Mouse (Mus musculus): ENCODE measurements around the gene Tenm4.
A peak's percentile ranks its signal among the peaks of the same experiment; 100 is the strongest.

Tenm4 gene

GRCm38 (mm10) chr7:96680405-96680804 is 509.4 kb downstream of the Tenm4 start:
- DNase-seq (ENCODE audit: low spot score): no peak

GRCm38 (mm10) chr7:96681808-96682207 is 510.8 kb downstream of the Tenm4 start:
- no peak for DNase-seq (ENCODE audit: low spot score)

- DNase-seq (ENCODE audit: low spot score): no peak
These were observed 517.1 kb downstream of the Tenm4 start for GRCm38 (mm10) chr7:96688141-96688540.

GRCm38 (mm10) chr7:96701097-96701845 is 530.2 kb downstream of the Tenm4 start:
- DNase-seq (ENCODE audit: low spot score): no peak

GRCm38 (mm10) chr7:96703958-96704357 is 532.9 kb downstream of the Tenm4 start:
- no peak for DNase-seq (ENCODE audit: low spot score)

GRCm38 (mm10) chr7:96705307-96706129 is 534.5 kb downstream of the Tenm4 start:
- no peak for DNase-seq (ENCODE audit: low spot score)

GRCm38 (mm10) chr7:96706531-96706930 is 535.5 kb downstream of the Tenm4 start:
- no peak for DNase-seq (ENCODE audit: low spot score)

GRCm38 (mm10) chr7:96707112-96707511 is 536.1 kb downstream of the Tenm4 start:
- no peak for DNase-seq (ENCODE audit: low spot score)

GRCm38 (mm10) chr7:96708071-96708470 is 537.0 kb downstream of the Tenm4 start:
- DNase-seq (ENCODE audit: low spot score): peak; percentile 28

GRCm38 (mm10) chr7:96708561-96708960 is 537.5 kb downstream of the Tenm4 start:
- no peak for DNase-seq (ENCODE audit: low spot score)

GRCm38 (mm10) chr7:96708968-96709367 is 537.9 kb downstream of the Tenm4 start:
- no peak for DNase-seq (ENCODE audit: low spot score)

GRCm38 (mm10) chr7:96709891-96710290 is 538.8 kb downstream of the Tenm4 start:
- DNase-seq (ENCODE audit: low spot score): no peak

GRCm38 (mm10) chr7:96710658-96711071 is 539.6 kb downstream of the Tenm4 start:
- peak; percentile 25 for DNase-seq (ENCODE audit: low spot score)

- no peak for DNase-seq (ENCODE audit: low spot score)
These were observed 541.8 kb downstream of the Tenm4 start for GRCm38 (mm10) chr7:96712876-96713275.

GRCm38 (mm10) chr7:96716911-96717310 is 545.9 kb downstream of the Tenm4 start:
- no peak for DNase-seq (ENCODE audit: low spot score)

GRCm38 (mm10) chr7:96718201-96719155 is 547.4 kb downstream of the Tenm4 start:
- DNase-seq (ENCODE audit: low spot score): no peak

GRCm38 (mm10) chr7:96719926-96720325 is 548.9 kb downstream of the Tenm4 start:
- no peak for DNase-seq (ENCODE audit: low spot score)

GRCm38 (mm10) chr7:96720465-96720864 is 549.4 kb downstream of the Tenm4 start:
- DNase-seq (ENCODE audit: low spot score): no peak

- no peak for DNase-seq (ENCODE audit: low spot score)
These were observed 551.8 kb downstream of the Tenm4 start for GRCm38 (mm10) chr7:96722796-96723195.

- DNase-seq (ENCODE audit: low spot score): no peak
These were observed 554.6 kb downstream of the Tenm4 start for GRCm38 (mm10) chr7:96725603-96726002.

GRCm38 (mm10) chr7:96730360-96730759 is 559.3 kb downstream of the Tenm4 start:
- no peak for DNase-seq (ENCODE audit: low spot score)

GRCm38 (mm10) chr7:96731947-96732346 is 560.9 kb downstream of the Tenm4 start:
- no peak for DNase-seq (ENCODE audit: low spot score)
